Mouse (Mus musculus) ovary, adult 18-20 months (tissue): ENCODE data around the gene Mllt10.

Experiments used
- DNase-seq: peaks from one replicate; pipeline ENCODE4 v3.0.0; 2022; ENCODE audit warnings: low spot score, mixed read lengths

Mllt10 gene

GRCm38 (mm10) chr2:18034371-18035250, 20.4 kb upstream of the Mllt10 start:
- DNase-seq, result no peak

GRCm38 (mm10) chr2:18037491-18037890, 17.5 kb upstream of the Mllt10 start, which contains the start of gene A930004D18Rik:
TSS of gene A930004D18Rik (minus strand) at chr2:18037737.
- DNase-seq, result no peak

- DNase-seq, result no peak
Measured at GRCm38 (mm10) chr2:18038141-18038752, 16.8 kb upstream of the Mllt10 start.

GRCm38 (mm10) chr2:18038895-18039371, 16.1 kb upstream of the Mllt10 start:
- DNase-seq, result no peak

GRCm38 (mm10) chr2:18039566-18040290, 15.3 kb upstream of the Mllt10 start:
- no peak for DNase-seq

- no peak for DNase-seq
Measured at GRCm38 (mm10) chr2:18040347-18041160, 14.5 kb upstream of the Mllt10 start.

- no peak for DNase-seq
Measured at GRCm38 (mm10) chr2:18041199-18041885, 13.7 kb upstream of the Mllt10 start.

GRCm38 (mm10) chr2:18045143-18045780, 9.8 kb upstream of the Mllt10 start:
- DNase-seq, result no peak

- DNase-seq, result no peak
Measured at GRCm38 (mm10) chr2:18045781-18046181, 9.3 kb upstream of the Mllt10 start.

- no peak for DNase-seq
Measured at GRCm38 (mm10) chr2:18046186-18046585, 8.9 kb upstream of the Mllt10 start.

GRCm38 (mm10) chr2:18046758-18047645, 8.0 kb upstream of the Mllt10 start:
- no peak for DNase-seq

GRCm38 (mm10) chr2:18047646-18048452, 7.2 kb upstream of the Mllt10 start:
- peak; percentile 50 for DNase-seq

GRCm38 (mm10) chr2:18048453-18049075, 6.5 kb upstream of the Mllt10 start, which contains the start of gene Skida1:
TSS of gene Skida1 (minus strand) at chr2:18049051.
- DNase-seq, result no peak

GRCm38 (mm10) chr2:18049279-18049821, 5.7 kb upstream of the Mllt10 start:
- no peak for DNase-seq

- DNase-seq, result no peak
Measured at GRCm38 (mm10) chr2:18050018-18050417, 5.0 kb upstream of the Mllt10 start.

GRCm38 (mm10) chr2:18050541-18050985, 4.5 kb upstream of the Mllt10 start:
- no peak for DNase-seq

GRCm38 (mm10) chr2:18051026-18051830, 3.8 kb upstream of the Mllt10 start:
- DNase-seq, result no peak
